Mouse (Mus musculus): ENCODE data around the gene Ptov1.

GRCm38 (mm10) chr7:44848561-44849415 is 20.8 kb downstream of the Ptov1 start, which contains the start of the genes Akt1s1 and Tbc1d17:
- TF ChIP-seq CTCF (IDR thresholded peaks at IDR 0.05; ENCODE audit: control insufficient read depth, insufficient read depth, insufficient replicate concordance, low read depth, low read length) (no peak), POLR2A (IDR thresholded peaks at IDR 0.05; ENCODE audit: control insufficient read depth, low read depth, low read length) (peak; percentile 61)
